Mouse (Mus musculus) intestine, postnatal 0 days (tissue): Measurements from ENCODE around the gene Syne3. TPM values are rescaled to one million over a fixed set of nuclear protein-coding genes. Genes with fewer than 3 reads are reported as not detected.

Experiments used
- ATAC-seq: fragments of 200-750 bp; cut with Nextera tagmentation; 2 replicates; pipeline ENCODE4 v1.8.0; 2017; ENCODE audit warnings: mild to moderate bottlenecking, moderate TSS enrichment, moderate library complexity
- H3K27ac ChIP-seq: fragments of 300-500 bp; sonication (generic); 2 replicates; pipeline ENCODE4 v1.5.1; 2014; ENCODE audit warnings: mild to moderate bottlenecking, low read depth, low read length, moderate library complexity
- H3K27me3 ChIP-seq: fragments of 300-500 bp; sonication (generic); replicated peaks from 2 replicates; pipeline ENCODE4 v1.6.1; 2014; ENCODE audit warnings: low read length, mixed read lengths; ENCODE audit not compliant: control insufficient read depth, insufficient read depth
- H3K36me3 ChIP-seq: fragments of 300-500 bp; sonication (generic); 2 replicates; pipeline ENCODE4 v1.6.1; 2014; ENCODE audit warnings: mild to moderate bottlenecking, moderate library complexity; ENCODE audit not compliant: control insufficient read depth, insufficient read depth
- H3K4me1 ChIP-seq: fragments of 300-500 bp; sonication (generic); replicated peaks from 2 replicates; pipeline ENCODE4 v1.6.1; 2014; ENCODE audit warnings: antibody characterized with exemption, low read length, mixed read lengths; ENCODE audit not compliant: control insufficient read depth, insufficient read depth
- H3K4me2 ChIP-seq: fragments of 300-500 bp; sonication (generic); replicated peaks from 2 replicates; pipeline ENCODE4 v1.6.1; 2014; ENCODE audit warnings: low read depth, mild to moderate bottlenecking, moderate library complexity
- H3K4me3 ChIP-seq: fragments of 300-500 bp; sonication (generic); 2 replicates; pipeline ENCODE4 v1.5.1; 2014; ENCODE audit warnings: low read depth, low read length
- H3K9ac ChIP-seq: fragments of 300-500 bp; sonication (generic); 2 replicates; pipeline ENCODE4 v1.6.1; 2014; ENCODE audit warnings: mild to moderate bottlenecking, low read depth, low read length
- H3K9me3 ChIP-seq: fragments of 300-500 bp; sonication (generic); 2 replicates; pipeline ENCODE4 v1.6.1; 2016; ENCODE audit warnings: mixed run types; ENCODE audit not compliant: control insufficient read depth
- CTCF ChIP-seq: sonication (generic); IDR thresholded peaks from 2 replicates; pipeline ENCODE4 v1.5.1; 2016; ENCODE audit warnings: low read depth, mild to moderate bottlenecking, control low read depth, antibody characterized with exemption, moderate library complexity
- WGBS: fragments of 180-500 bp; shearing (Covaris S2); extraction: QIAGEN DNeasy Blood & Tissue Kit; methylation state at CpG from one replicate; pipeline ENCODE4 v1.1.7; 2014; 5-methylcytosine and 5-hydroxymethylcytosine counted together
- polyA plus RNA-seq: library from polyadenylated mRNA; unstranded; fragments of >200 nt; fragmentation: Nextera tagmentation; extraction: Ambion mirVana; gene quantifications from 2 replicates; pipeline ENCODE4 v1.2.1, GENCODE M21; 2015

Syne3 gene
- polyA plus RNA-seq, 1 experiment from 2014 or later, result 1.8 TPM

GRCm38 (mm10) chr12:104921071-104921470, 88.5 kb downstream of the Syne3 start:
- Histone ChIP-seq H3K9ac (no peak overlapping the region), H3K9me3 (no peaks in the 10 kb centered on the region), H3K27me3 (no peaks in the 10 kb centered on the region), H3K4me3 (no peak overlapping the region), H3K36me3 (no peaks in the 10 kb centered on the region), H3K4me2 (no peak overlapping the region), H3K4me1 (no peaks in the 10 kb centered on the region), H3K27ac (no peak overlapping the region)
- 69% methylated on average over 7 of the region's 7 CpGs for WGBS
- no peak for TF ChIP-seq CTCF
- no peak for ATAC-seq

- Histone ChIP-seq H3K9me3 (no peaks in the 10 kb centered on the region), H3K36me3 (no peaks in the 10 kb centered on the region)
- ATAC-seq, result no peak
These were observed 90.4 kb downstream of the Syne3 start for GRCm38 (mm10) chr12:104919247-104919646.

GRCm38 (mm10) chr12:104917927-104918326, 91.7 kb downstream of the Syne3 start:
- Histone ChIP-seq H3K9me3 (no peaks in the 10 kb centered on the region), H3K27me3 (no peaks in the 10 kb centered on the region), H3K27ac (no peak overlapping the region), H3K9ac (no peak overlapping the region), H3K36me3 (no peaks in the 10 kb centered on the region), H3K4me1 (no peaks in the 10 kb centered on the region), H3K4me2 (no peak overlapping the region), H3K4me3 (no peak overlapping the region)
- ATAC-seq, result no peak
- TF ChIP-seq CTCF, result no peak
- 93% methylated on average over 2 of the region's 2 CpGs for WGBS

More at GRCm38 (mm10) chr12:104919247-104919646, 90.4 kb downstream of the Syne3 start:
- H3K4me2 ChIP-seq, result no peak overlapping the region
- no peak overlapping the region for H3K9ac ChIP-seq
- TF ChIP-seq CTCF, result no peak
- no peaks in the 10 kb centered on the region for H3K27me3 ChIP-seq
- 72% methylated on average over 2 of the region's 2 CpGs for whole genome bisulfite sequencing
- no peak overlapping the region for H3K27ac ChIP-seq
- no peaks in the 10 kb centered on the region for H3K4me1 ChIP-seq
- no peak overlapping the region for H3K4me3 ChIP-seq

GRCm38 (mm10) chr12:104917297-104917696, 92.3 kb downstream of the Syne3 start:
- Histone ChIP-seq H3K36me3 (no peaks in the 10 kb centered on the region), H3K4me2 (no peak overlapping the region), H3K4me3 (no peak overlapping the region), H3K27ac (no peak overlapping the region), H3K9me3 (no peaks in the 10 kb centered on the region), H3K4me1 (no peaks in the 10 kb centered on the region), H3K9ac (no peak overlapping the region), H3K27me3 (no peaks in the 10 kb centered on the region)
- 93% methylated on average over 4 of the region's 4 CpGs for WGBS
- ATAC-seq, result no peak
- no peak for TF ChIP-seq CTCF

GRCm38 (mm10) chr12:104916776-104917175, 92.8 kb downstream of the Syne3 start:
- Histone ChIP-seq H3K4me2 (no peak overlapping the region), H3K36me3 (no peaks in the 10 kb centered on the region), H3K27me3 (no peaks in the 10 kb centered on the region), H3K9me3 (no peaks in the 10 kb centered on the region), H3K27ac (no peak overlapping the region), H3K4me1 (no peaks in the 10 kb centered on the region), H3K4me3 (no peak overlapping the region), H3K9ac (no peak overlapping the region)
- no peak for ATAC-seq
- TF ChIP-seq CTCF, result no peak
- WGBS, result 90% methylated on average over 8 of the region's 8 CpGs

- TF ChIP-seq CTCF, result no peak
- no peak for ATAC-seq
- no peaks in the 10 kb centered on the region for H3K27me3 ChIP-seq
- no peaks in the 10 kb centered on the region for H3K36me3 ChIP-seq
- H3K9me3 ChIP-seq, result no peaks in the 10 kb centered on the region
- no peak overlapping the region for H3K27ac ChIP-seq
- 71% methylated on average over 4 of the region's 4 CpGs for WGBS
- H3K4me1 ChIP-seq, result no peaks in the 10 kb centered on the region
- no peak overlapping the region for H3K4me2 ChIP-seq
- H3K4me3 ChIP-seq, result no peak overlapping the region
- H3K9ac ChIP-seq, result no peak overlapping the region
These were observed 93.9 kb downstream of the Syne3 start for GRCm38 (mm10) chr12:104915681-104916080.

GRCm38 (mm10) chr12:104912990-104913389, 96.6 kb downstream of the Syne3 start:
- no peaks in the 10 kb centered on the region for H3K36me3 ChIP-seq
- no peaks in the 10 kb centered on the region for H3K4me1 ChIP-seq
- H3K9me3 ChIP-seq, result no peaks in the 10 kb centered on the region
- TF ChIP-seq CTCF, result no peak
- no peak overlapping the region for H3K9ac ChIP-seq
- 71% methylated on average over 3 of the region's 3 CpGs for WGBS
- no peak for ATAC-seq
- no peaks in the 10 kb centered on the region for H3K27me3 ChIP-seq
- H3K4me2 ChIP-seq, result no peak overlapping the region
- no peak overlapping the region for H3K4me3 ChIP-seq
- H3K27ac ChIP-seq, result no peak overlapping the region
